Mouse (Mus musculus) testis, postnatal 14 days (tissue): ENCODE data around the gene Dnase1l1.

Experiments
- DNase-seq: peaks from one replicate; pipeline ENCODE4 v3.0.0; 2021; ENCODE audit warnings: low spot score

Dnase1l1 gene

GRCm38 (mm10) chrX:74270062-74270901 is 11.9 kb downstream of the Dnase1l1 start, which contains the start of gene Rpl10:
Rpl10 (plus strand) TSS chrX:74270812.
- peak; percentile 92 for DNase-seq

GRCm38 (mm10) chrX:74269736-74270061 is 12.4 kb downstream of the Dnase1l1 start:
- no peak for DNase-seq

- no peak for DNase-seq
These were observed 24.4 kb downstream of the Dnase1l1 start for GRCm38 (mm10) chrX:74257746-74258145.

DNA sequence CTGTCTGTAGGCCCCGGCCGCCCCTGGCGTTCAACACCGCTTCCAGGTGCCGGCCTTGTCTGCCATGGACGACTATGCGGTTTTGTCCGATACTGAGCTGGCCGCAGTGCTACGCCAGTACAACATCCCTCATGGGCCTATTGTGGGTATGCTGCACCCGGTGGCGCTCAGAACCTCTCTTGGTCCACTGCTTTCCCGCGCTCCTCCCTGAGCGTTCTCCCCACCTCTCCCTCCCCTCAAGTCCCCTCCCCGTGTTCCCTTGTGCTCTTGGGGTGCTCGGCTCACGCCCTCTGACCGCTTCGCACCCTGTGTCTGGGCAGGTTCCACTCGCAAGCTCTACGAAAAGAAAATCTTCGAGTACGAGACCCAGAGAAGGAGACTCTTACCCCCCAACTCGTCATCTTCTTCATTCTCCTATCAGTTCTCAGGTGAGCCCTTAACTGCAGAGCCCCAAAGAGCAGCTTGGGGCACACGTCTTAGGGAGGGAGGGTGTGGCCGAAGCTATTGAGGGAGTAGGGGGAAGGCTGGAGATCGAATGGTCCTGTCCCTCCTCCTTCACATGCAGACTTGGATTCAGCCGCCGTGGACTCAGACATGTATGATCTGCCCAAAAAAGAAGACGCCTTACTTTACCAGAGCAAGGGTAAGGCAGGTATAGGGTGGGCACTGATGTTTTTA is 27.1 kb downstream of the Dnase1l1 start:
- no peak for DNase-seq

- DNase-seq: peak; percentile 90
These were observed 27.8 kb downstream of the Dnase1l1 start, which contains the start of gene Emd for GRCm38 (mm10) chrX:74254153-74254887. Emd (plus strand) TSS chrX:74254687.

GRCm38 (mm10) chrX:74249615-74250014 is 32.5 kb downstream of the Dnase1l1 start, which contains the start of gene Flna:
Flna (minus strand) TSS chrX:74249820.
- peak; percentile 46 for DNase-seq

GRCm38 (mm10) chrX:74248651-74249050 is 33.5 kb downstream of the Dnase1l1 start:
- DNase-seq: no peak

GRCm38 (mm10) chrX:74246693-74247092 is 35.4 kb downstream of the Dnase1l1 start:
- DNase-seq: no peak

- DNase-seq: peak; percentile 83
These were observed 35.9 kb downstream of the Dnase1l1 start for GRCm38 (mm10) chrX:74246213-74246681.

GRCm38 (mm10) chrX:74245687-74246086 is 36.5 kb downstream of the Dnase1l1 start:
- DNase-seq: peak; percentile 64

DNA sequence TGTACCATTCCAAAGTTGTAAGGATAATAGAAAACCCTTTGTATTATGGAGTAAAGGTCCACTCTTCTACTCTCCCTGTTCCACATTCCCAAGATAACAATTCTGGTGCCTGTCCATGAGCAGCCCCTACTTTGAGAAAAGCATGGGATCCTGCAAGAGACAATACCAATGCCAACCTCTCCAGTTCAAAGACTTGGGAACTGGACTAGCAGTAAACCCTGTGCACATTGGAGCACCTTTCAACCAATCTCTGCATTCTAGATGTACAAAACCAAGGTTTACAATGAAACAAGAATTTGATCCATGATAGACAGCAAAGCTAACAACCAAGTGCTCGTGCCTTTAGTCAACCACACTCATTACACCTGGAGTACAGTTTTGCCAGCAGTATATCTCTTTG is 37.0 kb downstream of the Dnase1l1 start:
- no peak for DNase-seq

GRCm38 (mm10) chrX:74244614-74245083 is 37.5 kb downstream of the Dnase1l1 start:
- peak; percentile 39 for DNase-seq

GRCm38 (mm10) chrX:74243807-74244206 is 38.3 kb downstream of the Dnase1l1 start:
- DNase-seq: no peak

DNA sequence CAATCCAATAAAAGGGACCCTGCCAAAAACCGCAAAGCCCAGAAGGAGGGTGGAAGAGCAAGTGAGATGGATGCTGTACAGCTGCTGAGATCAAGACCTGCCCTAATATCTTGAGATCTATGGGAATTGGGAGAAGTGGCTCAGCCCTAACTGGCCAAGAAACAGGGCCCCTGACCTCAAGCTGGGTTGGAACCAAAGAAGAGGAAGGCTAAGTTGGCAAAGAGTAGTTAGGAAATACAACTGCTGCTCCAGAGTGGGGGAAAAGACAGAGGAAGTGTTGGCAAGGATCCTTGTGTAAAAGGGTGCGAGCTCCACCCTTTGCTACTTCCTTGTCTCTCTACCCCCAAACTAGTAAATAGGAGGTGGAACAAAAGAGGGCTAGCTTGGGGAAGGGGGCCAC is 38.7 kb downstream of the Dnase1l1 start:
- DNase-seq: no peak

GRCm38 (mm10) chrX:74240332-74240731 is 41.8 kb downstream of the Dnase1l1 start:
- no peak for DNase-seq

GRCm38 (mm10) chrX:74233196-74233595 is 48.9 kb downstream of the Dnase1l1 start:
- DNase-seq: no peak

DNA sequence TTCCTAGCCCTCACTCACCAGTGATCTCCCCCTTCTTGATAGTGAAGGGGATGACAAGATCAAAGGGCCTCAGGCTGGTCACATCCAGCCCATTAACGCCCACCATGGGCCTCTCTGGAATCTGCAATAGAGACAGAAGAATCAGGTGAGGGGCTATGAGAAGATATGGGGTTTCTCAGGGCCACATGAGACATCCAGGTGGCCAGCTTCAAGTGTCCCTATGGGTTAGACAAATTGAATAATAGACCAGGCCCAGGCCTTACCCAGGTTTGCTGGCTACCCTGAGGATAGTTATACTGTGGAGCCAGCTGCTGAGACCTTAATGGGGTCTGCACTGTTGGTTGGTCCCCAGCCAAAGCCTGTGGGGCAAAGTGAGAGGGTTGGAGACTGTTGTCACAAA is 52.1 kb downstream of the Dnase1l1 start:
- DNase-seq: no peak
